Mouse (Mus musculus) liver, embryonic 14.5 days (tissue): ENCODE measurements around the gene St5.

Experiments used
- CTCF ChIP-seq: IDR thresholded peaks from 2 replicates; pipeline ENCODE4 v1.5.1; 2016; ENCODE audit warnings: antibody characterized with exemption, low read depth, control low read depth
- EP300 ChIP-seq: IDR thresholded peaks from 2 replicates; pipeline ENCODE4 v1.6.1; 2016; ENCODE audit warnings: antibody characterized with exemption, low read depth

DNA sequence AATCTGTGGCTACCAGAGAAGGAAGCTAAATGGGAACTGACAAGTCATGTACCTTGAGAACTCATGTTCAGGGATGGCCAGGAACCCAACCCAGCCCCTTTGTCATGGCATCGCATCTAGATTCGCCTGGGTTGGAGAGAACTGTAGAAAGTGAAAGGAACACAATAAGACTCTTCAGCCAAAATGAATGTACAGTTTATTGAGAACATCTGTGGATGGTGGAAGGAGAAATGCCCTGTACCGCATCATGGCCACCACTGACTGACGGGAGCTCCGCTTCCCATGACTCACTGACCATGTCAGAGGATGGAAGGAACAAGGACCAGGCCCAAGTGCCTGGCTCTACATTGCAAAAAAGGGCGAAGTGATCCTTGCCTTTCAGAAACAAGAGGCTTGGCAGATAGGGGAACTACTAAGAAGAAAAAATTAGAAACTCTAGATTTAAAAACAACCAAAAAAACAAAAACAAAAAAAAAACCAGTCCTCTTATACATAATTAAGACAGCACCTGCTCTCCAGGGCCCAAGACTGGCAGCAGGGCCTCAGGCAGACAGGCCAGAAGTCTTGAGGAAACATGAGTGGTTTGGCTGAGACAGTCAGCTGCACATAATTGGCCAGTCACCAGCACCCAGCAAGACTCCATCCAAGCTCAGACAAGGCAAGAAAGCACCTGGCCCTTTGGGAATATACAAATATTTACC lies 179.5 kb downstream of the St5 start:
- TF ChIP-seq CTCF (no peak), EP300 (no peak)
